Mouse (Mus musculus): ENCODE results near the gene Adamtsl1. TPM values are rescaled to one million over a fixed set of nuclear protein-coding genes. Genes with fewer than 3 reads are reported as not detected.

Gene Adamtsl1
- polyA plus RNA-seq, 1 experiment = 0.55 TPM

DNA sequence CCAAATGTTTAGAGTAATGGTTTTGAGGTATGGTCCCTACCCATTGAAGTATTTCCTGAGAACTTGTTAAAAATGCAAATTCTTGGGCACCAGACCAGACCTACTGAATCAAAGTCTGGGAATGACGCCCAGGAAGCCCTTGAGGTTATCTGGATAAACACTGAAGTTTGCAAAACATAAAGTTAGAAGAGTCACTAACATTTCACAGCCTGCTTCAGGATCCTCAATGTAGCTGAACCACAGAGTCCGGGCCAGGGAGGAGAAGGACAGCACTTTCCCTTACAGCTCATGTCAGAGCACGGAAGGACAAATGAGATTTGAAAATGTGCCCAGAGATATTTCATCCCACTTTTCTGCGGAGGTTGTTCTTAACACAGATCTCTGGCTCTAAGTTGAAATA lies 370.1 kb downstream of the Adamtsl1 start:
- WGBS = 80% methylated on average over 4 of the region's 4 CpGs
- no peak for DNase-seq (ENCODE audit: low read depth in 1 of 2, low spot score in 2 of 2)
- no peaks in the 10 kb centered on the region for H3K27me3 ChIP-seq (ENCODE audit: control insufficient read depth, insufficient read depth, low read length)
- TF ChIP-seq CTCF (IDR thresholded peaks at IDR 0.05; ENCODE audit: extremely low read depth, insufficient read depth, insufficient read length, insufficient replicate concordance) (no peak), POLR2A (IDR thresholded peaks at IDR 0.05; ENCODE audit: low read depth, low read length) (no peak)
- H3K4me3 ChIP-seq (ENCODE audit: extremely low read depth, insufficient read depth, insufficient read length) = no peak overlapping the region
- H3K36me3 ChIP-seq (ENCODE audit: control insufficient read depth, insufficient read depth, low read length) = no peaks in the 10 kb centered on the region
- H3K27ac ChIP-seq (ENCODE audit: insufficient read depth, low read length) = no peak overlapping the region
- no peaks in the 10 kb centered on the region for H3K4me1 ChIP-seq (ENCODE audit: control insufficient read depth, insufficient read depth, insufficient read length)

DNA sequence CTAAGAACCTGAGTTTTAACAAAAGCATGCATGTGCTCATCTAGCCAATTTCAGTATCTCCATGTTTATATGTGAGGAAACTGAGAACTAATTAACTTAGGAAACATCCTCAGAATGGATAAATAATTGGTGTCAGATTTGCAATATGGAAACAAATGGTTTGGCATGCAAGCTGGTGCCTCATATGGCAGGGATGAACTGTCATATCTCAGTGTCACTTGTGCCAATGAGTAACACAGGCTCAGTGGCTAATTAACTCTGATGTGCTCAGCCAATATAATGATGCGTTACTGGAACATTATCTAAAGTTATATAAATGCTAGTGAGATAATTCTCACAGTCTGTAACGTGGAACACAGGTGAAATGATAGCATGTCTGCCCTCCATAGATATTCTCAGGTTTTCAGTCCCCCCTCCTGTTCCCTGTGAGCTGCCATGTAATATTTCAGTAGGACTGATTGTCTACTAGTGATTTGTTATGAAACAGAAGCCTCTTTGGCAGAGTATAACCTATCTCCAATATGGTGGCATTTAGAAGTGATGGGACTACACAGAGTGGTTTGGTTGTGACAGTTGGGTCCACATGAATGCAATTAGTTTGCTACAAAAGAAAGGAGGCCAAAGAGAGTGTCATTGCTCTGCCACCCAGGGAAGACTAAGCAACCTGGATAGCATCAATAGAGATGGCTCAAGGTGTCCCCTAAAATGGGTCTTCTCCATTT lies 376.1 kb downstream of the Adamtsl1 start:
- no peak for TF ChIP-seq POLR2A (IDR thresholded peaks at IDR 0.05; ENCODE audit: low read depth, low read length)
- no peak for TF ChIP-seq CTCF (IDR thresholded peaks at IDR 0.05; ENCODE audit: extremely low read depth, insufficient read depth, insufficient read length, insufficient replicate concordance)
- no peaks in the 10 kb centered on the region for H3K4me1 ChIP-seq (ENCODE audit: control insufficient read depth, insufficient read depth, insufficient read length)
- H3K36me3 ChIP-seq (ENCODE audit: control insufficient read depth, insufficient read depth, low read length) = no peaks in the 10 kb centered on the region
- H3K27me3 ChIP-seq (ENCODE audit: control insufficient read depth, insufficient read depth, low read length) = no peaks in the 10 kb centered on the region
- no peak overlapping the region for H3K27ac ChIP-seq (ENCODE audit: insufficient read depth, low read length)
- no peak overlapping the region for H3K4me3 ChIP-seq (ENCODE audit: extremely low read depth, insufficient read depth, insufficient read length)
- 83% methylated on average over 2 of the region's 2 CpGs for WGBS
- no peak for DNase-seq (ENCODE audit: low read depth in 1 of 2, low spot score in 2 of 2)

DNA sequence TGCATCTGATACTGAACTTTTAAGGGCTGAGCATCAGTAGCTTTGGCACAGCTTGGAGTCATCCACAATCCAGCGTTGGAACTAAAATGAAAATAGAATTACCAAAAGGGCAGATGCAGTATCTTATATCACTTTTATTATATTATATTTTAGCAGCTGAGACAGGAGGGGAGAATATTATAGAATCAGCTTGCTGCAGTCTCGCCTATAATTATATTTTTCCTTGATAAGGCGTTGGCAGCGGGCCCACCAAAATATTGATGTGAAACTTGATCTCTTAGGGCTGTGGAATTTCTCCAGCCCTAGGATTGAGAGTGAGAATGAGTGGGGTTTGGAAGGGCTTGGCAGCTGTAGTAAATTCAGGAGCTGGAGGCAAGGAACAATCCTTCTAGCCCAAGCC lies 387.3 kb downstream of the Adamtsl1 start:
- H3K27me3 ChIP-seq (ENCODE audit: control insufficient read depth, insufficient read depth, low read length) = no peaks in the 10 kb centered on the region
- no peak for DNase-seq (ENCODE audit: low read depth in 1 of 2, low spot score in 2 of 2)
- TF ChIP-seq CTCF (IDR thresholded peaks at IDR 0.05; ENCODE audit: extremely low read depth, insufficient read depth, insufficient read length, insufficient replicate concordance) (no peak), POLR2A (IDR thresholded peaks at IDR 0.05; ENCODE audit: low read depth, low read length) (no peak)
- 87% methylated on average over 4 of the region's 4 CpGs for WGBS
- no peaks in the 10 kb centered on the region for H3K4me1 ChIP-seq (ENCODE audit: control insufficient read depth, insufficient read depth, insufficient read length)
- H3K36me3 ChIP-seq (ENCODE audit: control insufficient read depth, insufficient read depth, low read length) = no peaks in the 10 kb centered on the region
- H3K4me3 ChIP-seq (ENCODE audit: extremely low read depth, insufficient read depth, insufficient read length) = no peak overlapping the region
- H3K27ac ChIP-seq (ENCODE audit: insufficient read depth, low read length) = no peak overlapping the region

DNA sequence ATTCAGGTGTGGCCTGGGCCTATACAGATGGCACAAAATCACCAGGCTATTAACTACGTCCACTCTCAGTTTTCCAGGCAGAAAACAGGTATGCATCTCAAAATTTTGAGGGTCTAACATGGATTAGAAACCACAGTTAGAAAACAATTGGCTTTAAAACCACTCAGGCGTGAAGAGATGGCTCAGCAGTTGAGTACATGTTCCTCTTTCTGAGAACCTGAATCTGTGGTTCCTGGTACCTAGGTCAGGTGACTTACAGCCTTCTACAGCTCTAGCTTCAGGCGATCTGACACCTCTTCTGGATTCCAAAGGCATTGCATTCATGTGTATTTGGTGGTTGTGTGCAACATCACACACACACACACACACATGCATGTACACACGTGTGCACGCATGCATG lies 390.2 kb downstream of the Adamtsl1 start:
- no peak for DNase-seq (ENCODE audit: low read depth in 1 of 2, low spot score in 2 of 2)
- no peak overlapping the region for H3K27ac ChIP-seq (ENCODE audit: insufficient read depth, low read length)
- H3K4me1 ChIP-seq (ENCODE audit: control insufficient read depth, insufficient read depth, insufficient read length) = no peaks in the 10 kb centered on the region
- H3K27me3 ChIP-seq (ENCODE audit: control insufficient read depth, insufficient read depth, low read length) = no peaks in the 10 kb centered on the region
- 62% methylated on average over 5 of the region's 5 CpGs for WGBS
- TF ChIP-seq CTCF (IDR thresholded peaks at IDR 0.05; ENCODE audit: extremely low read depth, insufficient read depth, insufficient read length, insufficient replicate concordance) (no peak), POLR2A (IDR thresholded peaks at IDR 0.05; ENCODE audit: low read depth, low read length) (no peak)
- H3K4me3 ChIP-seq (ENCODE audit: extremely low read depth, insufficient read depth, insufficient read length) = no peak overlapping the region
- H3K36me3 ChIP-seq (ENCODE audit: control insufficient read depth, insufficient read depth, low read length) = no peaks in the 10 kb centered on the region

DNA sequence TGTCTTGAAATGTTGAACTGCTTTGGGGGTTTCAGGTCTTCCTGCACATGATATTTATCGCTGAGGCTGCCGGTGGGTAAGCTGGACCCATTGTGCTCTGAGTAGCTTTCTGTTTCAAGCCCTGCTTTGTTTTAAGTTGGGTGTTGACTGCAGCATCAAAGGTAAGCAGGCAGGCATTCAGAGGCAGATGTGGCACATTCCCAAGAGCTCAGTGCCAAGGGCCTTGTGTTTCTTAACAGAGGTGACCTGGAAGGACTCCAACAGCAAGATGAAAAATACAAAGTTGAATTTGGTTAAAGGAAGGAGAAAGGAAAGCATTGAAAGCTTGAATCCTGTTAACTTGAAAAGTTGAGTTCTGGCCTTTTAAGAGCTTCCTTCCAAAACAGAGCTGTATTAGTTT lies 402.1 kb downstream of the Adamtsl1 start:
- H3K27me3 ChIP-seq (ENCODE audit: control insufficient read depth, insufficient read depth, low read length) = no peaks in the 10 kb centered on the region
- DNase-seq (ENCODE audit: low read depth in 1 of 2, low spot score in 2 of 2) = no peak
- no peaks in the 10 kb centered on the region for H3K36me3 ChIP-seq (ENCODE audit: control insufficient read depth, insufficient read depth, low read length)
- no peak overlapping the region for H3K27ac ChIP-seq (ENCODE audit: insufficient read depth, low read length)
- H3K4me3 ChIP-seq (ENCODE audit: extremely low read depth, insufficient read depth, insufficient read length) = no peak overlapping the region
- no peaks in the 10 kb centered on the region for H3K4me1 ChIP-seq (ENCODE audit: control insufficient read depth, insufficient read depth, insufficient read length)
- 76% methylated on average over 2 of the region's 2 CpGs for WGBS
- TF ChIP-seq POLR2A (IDR thresholded peaks at IDR 0.05; ENCODE audit: low read depth, low read length) = no peak
- TF ChIP-seq CTCF (IDR thresholded peaks at IDR 0.05; ENCODE audit: extremely low read depth, insufficient read depth, insufficient read length, insufficient replicate concordance) = no peak

DNA sequence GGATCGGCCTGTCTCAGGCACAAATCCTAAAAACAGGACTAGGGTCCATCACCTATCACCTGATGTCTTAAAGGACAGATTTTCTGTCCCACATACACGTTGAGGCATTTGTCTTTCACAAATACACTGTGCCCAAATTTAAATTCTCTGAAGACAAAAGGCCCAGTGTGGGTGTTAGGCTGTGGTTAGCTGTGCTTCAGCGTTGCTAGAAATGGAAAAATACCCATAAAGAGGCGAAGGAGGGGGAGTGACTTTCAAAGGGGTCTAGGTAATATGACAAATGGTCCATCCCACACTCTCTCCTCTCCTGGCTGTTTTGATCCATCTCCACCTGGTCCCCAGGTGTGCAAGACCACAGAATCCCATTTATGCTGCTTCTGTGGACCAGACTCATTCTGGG lies 404.4 kb downstream of the Adamtsl1 start:
- no peaks in the 10 kb centered on the region for H3K27me3 ChIP-seq (ENCODE audit: control insufficient read depth, insufficient read depth, low read length)
- no peak for TF ChIP-seq CTCF (IDR thresholded peaks at IDR 0.05; ENCODE audit: extremely low read depth, insufficient read depth, insufficient read length, insufficient replicate concordance)
- no peak for TF ChIP-seq POLR2A (IDR thresholded peaks at IDR 0.05; ENCODE audit: low read depth, low read length)
- no peak overlapping the region for H3K4me3 ChIP-seq (ENCODE audit: extremely low read depth, insufficient read depth, insufficient read length)
- WGBS = 71% methylated on average over 4 of the region's 4 CpGs
- H3K4me1 ChIP-seq (ENCODE audit: control insufficient read depth, insufficient read depth, insufficient read length) = no peaks in the 10 kb centered on the region
- DNase-seq (ENCODE audit: low read depth in 1 of 2, low spot score in 2 of 2) = no peak
- H3K36me3 ChIP-seq (ENCODE audit: control insufficient read depth, insufficient read depth, low read length) = no peaks in the 10 kb centered on the region
- H3K27ac ChIP-seq (ENCODE audit: insufficient read depth, low read length) = no peak overlapping the region

DNA sequence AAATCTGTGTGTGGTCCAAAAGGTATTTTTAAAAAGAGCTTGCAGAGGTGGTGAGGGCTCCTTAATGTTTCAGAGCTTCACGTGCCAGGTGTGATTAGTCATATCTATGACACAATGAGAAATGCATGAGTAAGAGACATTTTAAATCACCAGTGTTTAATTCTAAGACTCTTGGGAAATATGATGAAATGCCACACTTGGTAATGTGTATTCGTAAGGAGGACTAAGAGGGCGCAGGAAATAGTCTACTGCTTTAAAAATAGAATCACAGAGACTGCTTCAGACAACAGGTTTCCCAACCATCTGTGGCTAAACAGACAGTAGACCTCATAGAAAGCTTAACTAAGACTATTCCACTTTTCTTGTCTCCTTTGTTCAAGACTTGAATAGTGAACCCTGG lies 406.5 kb downstream of the Adamtsl1 start:
- Histone ChIP-seq H3K27me3 (ENCODE audit: control insufficient read depth, insufficient read depth, low read length) (no peaks in the 10 kb centered on the region), H3K36me3 (ENCODE audit: control insufficient read depth, insufficient read depth, low read length) (no peaks in the 10 kb centered on the region), H3K27ac (ENCODE audit: insufficient read depth, low read length) (no peak overlapping the region), H3K4me3 (ENCODE audit: extremely low read depth, insufficient read depth, insufficient read length) (no peak overlapping the region), H3K4me1 (ENCODE audit: control insufficient read depth, insufficient read depth, insufficient read length) (no peaks in the 10 kb centered on the region)
- 43% methylated on average over 3 of the region's 3 CpGs for WGBS
- DNase-seq (ENCODE audit: low read depth in 1 of 2, low spot score in 2 of 2) = no peak
- TF ChIP-seq POLR2A (IDR thresholded peaks at IDR 0.05; ENCODE audit: low read depth, low read length) = no peak
- TF ChIP-seq CTCF (IDR thresholded peaks at IDR 0.05; ENCODE audit: extremely low read depth, insufficient read depth, insufficient read length, insufficient replicate concordance) = no peak

Data from spleen, adult 2 months (tissue).